ENCODE assay signal across 32 mouse cellular contexts in genomic region chr17:31583185-31583584, GRCm38 (mm10). TPM values are rescaled to one million over a fixed set of nuclear protein-coding genes. Genes with fewer than 3 reads are reported as not detected.
DNase-seq lines count a peak whose midpoint lies in the region; ATAC-seq and TF ChIP-seq lines count a peak whose summit lies in the region.
"Had no signal": no experiment of that assay in that cellular context is flagged by ENCODE, and none has a peak within 500 bp of the region (broad histone marks: within the 10 kb centered on the region; RNA-seq: fewer than 3 reads in every experiment).

No protein-coding gene starts in this region.

- no peaks in the 10 kb centered on the region for H3K9me3 ChIP-seq in heart, embryonic 10.5 days
- no peaks in the 10 kb centered on the region for H3K9me3 ChIP-seq in intestine, embryonic 15.5 days
- H3K9me3 ChIP-seq in intestine, embryonic 16.5 days (ENCODE audit: control insufficient read depth, low read length), result no peaks in the 10 kb centered on the region
- no peaks in the 10 kb centered on the region for H3K9me3 ChIP-seq in stomach, embryonic 16.5 days (replicated peaks; ENCODE audit: control insufficient read depth, low read length)
- no peaks in the 10 kb centered on the region for H3K9me3 ChIP-seq in stomach, postnatal 0 days (ENCODE audit: control insufficient read depth, low read length)
- H3K9me3 ChIP-seq in neural tube, embryonic 15.5 days (replicated peaks), result no peaks in the 10 kb centered on the region
- H3K9me3 ChIP-seq: G1E; liver, embryonic 12.5 days; megakaryocyte, embryonic 14.5 days; midbrain, embryonic 12.5 days had no signal

- peak overlapping the region; percentile 42; the same call in 1 of the 2 replicates for H3K27ac ChIP-seq in heart, embryonic 10.5 days
- peak overlapping the region; percentile 11; the same call in 1 of the 2 replicates for H3K27ac ChIP-seq in intestine, embryonic 15.5 days
- H3K27ac ChIP-seq in intestine, embryonic 16.5 days (ENCODE audit: low read length), result no peak overlapping the region
- no peak overlapping the region for H3K27ac ChIP-seq in stomach, embryonic 16.5 days (ENCODE audit: low read length)
- no peak overlapping the region for H3K27ac ChIP-seq in stomach, postnatal 0 days (replicated peaks)
- peak overlapping the region; percentile 3; the same call in 1 of the 2 replicates for H3K27ac ChIP-seq in neural tube, embryonic 15.5 days (replicated peaks)
- H3K27ac ChIP-seq: gastrocnemius, adult 2 months; heart, adult 2 months; hindbrain, embryonic 14.5 days; limb, embryonic 12.5 days; liver, embryonic 12.5 days; midbrain, embryonic 12.5 days had no signal

- H3K27me3 ChIP-seq in heart, embryonic 10.5 days (ENCODE audit: insufficient read depth, poor library complexity, severe bottlenecking), result no peaks in the 10 kb centered on the region
- no peaks in the 10 kb centered on the region for H3K27me3 ChIP-seq in intestine, embryonic 15.5 days (replicated peaks)
- H3K27me3 ChIP-seq in intestine, embryonic 16.5 days (replicated peaks; ENCODE audit: control insufficient read depth, insufficient read depth, low read length), result no peaks in the 10 kb centered on the region
- no peaks in the 10 kb centered on the region for H3K27me3 ChIP-seq in stomach, embryonic 16.5 days (ENCODE audit: control insufficient read depth, insufficient read depth, low read length)
- H3K27me3 ChIP-seq in stomach, postnatal 0 days (ENCODE audit: control insufficient read depth, insufficient read depth, low read length), result no peaks in the 10 kb centered on the region
- H3K27me3 ChIP-seq in neural tube, embryonic 15.5 days (replicated peaks), result no peaks in the 10 kb centered on the region
- H3K27me3 ChIP-seq: limb, embryonic 12.5 days; liver, embryonic 12.5 days; megakaryocyte, embryonic 14.5 days; midbrain, embryonic 12.5 days had no signal

- H3K9ac ChIP-seq in intestine, embryonic 15.5 days, result no peak overlapping the region
- H3K9ac ChIP-seq in intestine, embryonic 16.5 days (ENCODE audit: low read depth, low read length), result no peak overlapping the region
- H3K9ac ChIP-seq in stomach, embryonic 16.5 days (ENCODE audit: low read length), result 0 out of 2 replicates have a peak overlapping the region, but pooled peaks have one; percentile 4
- H3K9ac ChIP-seq in stomach, postnatal 0 days (ENCODE audit: low read length), result no peak overlapping the region
- 0 out of 2 replicates have a peak overlapping the region, but pooled peaks have one; percentile 1 for H3K9ac ChIP-seq in neural tube, embryonic 15.5 days (replicated peaks)
- H3K9ac ChIP-seq: hindbrain, embryonic 14.5 days; limb, embryonic 12.5 days; liver, embryonic 12.5 days; liver, postnatal 0 days; midbrain, embryonic 12.5 days had no signal

- H3K4me3 ChIP-seq in heart, embryonic 10.5 days, result no peak overlapping the region
- no peak overlapping the region for H3K4me3 ChIP-seq in intestine, embryonic 15.5 days (replicated peaks)
- H3K4me3 ChIP-seq in intestine, embryonic 16.5 days (ENCODE audit: low read length), result no peak overlapping the region
- H3K4me3 ChIP-seq in stomach, embryonic 16.5 days (replicated peaks; ENCODE audit: low read length), result no peak overlapping the region
- no peak overlapping the region for H3K4me3 ChIP-seq in stomach, postnatal 0 days (ENCODE audit: low read depth, low read length)
- no peak overlapping the region for H3K4me3 ChIP-seq in neural tube, embryonic 15.5 days (replicated peaks)
- H3K4me3 ChIP-seq: gastrocnemius, adult 2 months; heart, adult 2 months; limb, embryonic 12.5 days; liver, embryonic 12.5 days; midbrain, embryonic 12.5 days had no signal

- peak; percentile 37; the same call in 1 of the 2 replicates for ATAC-seq in intestine, embryonic 15.5 days
- no peak for ATAC-seq in intestine, embryonic 16.5 days
- no peak for ATAC-seq in stomach, embryonic 16.5 days (ENCODE audit: insufficient read depth, low FRiP score)
- no peak for ATAC-seq in stomach, postnatal 0 days (ENCODE audit: low FRiP score, low TSS enrichment)
- ATAC-seq in neural tube, embryonic 15.5 days (ENCODE audit: low FRiP score), result no peak
- ATAC-seq: forebrain, embryonic 14.5 days; inflammation-experienced regulatory T-cells, adult 6 months; liver, embryonic 12.5 days; liver, postnatal 0 days had no signal

- H3K4me2 ChIP-seq in intestine, embryonic 15.5 days (replicated peaks), result no peak overlapping the region
- no peak overlapping the region for H3K4me2 ChIP-seq in intestine, embryonic 16.5 days (ENCODE audit: low read depth, low read length)
- no peak overlapping the region for H3K4me2 ChIP-seq in stomach, embryonic 16.5 days (ENCODE audit: low read depth, low read length)
- H3K4me2 ChIP-seq in stomach, postnatal 0 days (replicated peaks; ENCODE audit: low read depth), result no peak overlapping the region
- no peak overlapping the region for H3K4me2 ChIP-seq in neural tube, embryonic 15.5 days
- H3K4me2 ChIP-seq: hindbrain, embryonic 14.5 days; limb, embryonic 12.5 days; liver, embryonic 12.5 days; midbrain, embryonic 12.5 days had no signal

- H3K4me1 ChIP-seq in heart, embryonic 10.5 days, result peaks cover 42% of the 10 kb centered on the region
- peaks cover 14% of the 10 kb centered on the region for H3K4me1 ChIP-seq in intestine, embryonic 15.5 days (replicated peaks)
- H3K4me1 ChIP-seq in intestine, embryonic 16.5 days (ENCODE audit: control insufficient read depth, insufficient read depth, low read length), result 0 out of 2 replicates have a peak, but pooled peaks cover 5% of the 10 kb centered on the region
- no peaks in the 10 kb centered on the region for H3K4me1 ChIP-seq in stomach, embryonic 16.5 days (ENCODE audit: control insufficient read depth, insufficient read depth, low read length)
- H3K4me1 ChIP-seq in stomach, postnatal 0 days (replicated peaks; ENCODE audit: control insufficient read depth, insufficient read depth), result no peaks in the 10 kb centered on the region
- H3K4me1 ChIP-seq in neural tube, embryonic 15.5 days, result peaks cover 36% of the 10 kb centered on the region

- no peak for TF ChIP-seq EP300 in stomach, postnatal 0 days (optimal IDR thresholded peaks at IDR 0.05)

- TF ChIP-seq CTCF in stomach, postnatal 0 days (IDR thresholded peaks at IDR 0.05; ENCODE audit: low read depth), result no peak

- WGBS in heart, embryonic 10.5 days, result 85% methylated on average over 3 of the region's 3 CpGs
- WGBS in intestine, embryonic 15.5 days, result 38% methylated on average over 3 of the region's 3 CpGs
- WGBS in intestine, embryonic 16.5 days, result 40% methylated on average over 3 of the region's 3 CpGs
- 57% methylated on average over 3 of the region's 3 CpGs for WGBS in stomach, embryonic 16.5 days
- 56% methylated on average over 3 of the region's 3 CpGs for WGBS in stomach, postnatal 0 days
- 13% methylated on average over 3 of the region's 3 CpGs for WGBS in neural tube, embryonic 15.5 days

- H3K36me3 ChIP-seq in heart, embryonic 10.5 days, result peaks cover 3% of the 10 kb centered on the region; the same call in 1 of the 2 replicates
- H3K36me3 ChIP-seq in intestine, embryonic 15.5 days, result no peaks in the 10 kb centered on the region
- H3K36me3 ChIP-seq in intestine, embryonic 16.5 days (ENCODE audit: control insufficient read depth, insufficient read depth, low read length), result peaks cover 6% of the 10 kb centered on the region; the same call in 1 of the 2 replicates
- no peaks in the 10 kb centered on the region for H3K36me3 ChIP-seq in stomach, embryonic 16.5 days (ENCODE audit: control insufficient read depth, insufficient read depth, low read length)
- no peaks in the 10 kb centered on the region for H3K36me3 ChIP-seq in stomach, postnatal 0 days (ENCODE audit: control insufficient read depth, insufficient read depth, low read length)
- peaks cover 24% of the 10 kb centered on the region for H3K36me3 ChIP-seq in neural tube, embryonic 15.5 days

- DNase-seq in heart, embryonic 10.5 days (ENCODE audit: low spot score), result no peak
- DNase-seq in heart, adult 18-20 months, result no peak
- DNase-seq in stomach, postnatal 0 days (ENCODE audit: low spot score), result no peak
- no peak for DNase-seq in lung, postnatal 14 days
- DNase-seq: adrenal gland, postnatal 25 days; cerebellum, adult 11-12 months; cerebellum, adult 9-11 months; gastrocnemius, adult 2 months; gastrocnemius, postnatal 36 days; heart, adult 2 months; heart, postnatal 14 days; kidney, adult 9 months; kidney, postnatal 10 days; liver, postnatal 0 days; lung, postnatal 4 days; right cerebral cortex, adult 18-20 months; spleen, adult 18-20 months; thymus, adult 2 months; thymus, postnatal 36 days had no signal

RNA-seq across cellular contexts. Expression of gene Pknox1, which starts 18.7 kb away (rescaled TPM):
- polyA plus RNA-seq in heart, embryonic 10.5 days (2016; fragmentation: Nextera tagmentation; extraction: Ambion mirVana), result 20.9 and 21.9 TPM in 2 replicates
- 10 to 100 TPM; 10.6 to 12.7 TPM for total RNA-seq in heart, adult 18-20 months (2021)
- 28.5 and 29.8 TPM in 2 replicates for polyA plus RNA-seq in intestine, embryonic 15.5 days (2015; fragmentation: Nextera tagmentation; extraction: Ambion mirVana)
- polyA plus RNA-seq in intestine, embryonic 16.5 days (2015; fragmentation: Nextera tagmentation; extraction: Ambion mirVana), result 25.7 and 27.4 TPM in 2 replicates
- 33.4 and 34.5 TPM in 2 replicates for polyA plus RNA-seq in stomach, embryonic 16.5 days (2015; fragmentation: Nextera tagmentation; extraction: Ambion mirVana)
- 9.5 and 9.8 TPM in 2 replicates for polyA plus RNA-seq in stomach, postnatal 0 days (2015; fragmentation: Nextera tagmentation; extraction: Ambion mirVana)
- 42.7 and 43.4 TPM in 2 replicates for polyA plus RNA-seq in neural tube, embryonic 15.5 days (2015; fragmentation: Nextera tagmentation; extraction: Ambion mirVana)

RNA-seq across cellular contexts. Expression of gene Cbs, which starts 53.9 kb away (rescaled TPM):
- 0.89 and 2.1 TPM in 2 replicates for polyA plus RNA-seq in heart, embryonic 10.5 days (2016; fragmentation: Nextera tagmentation; extraction: Ambion mirVana)
- 1 to 10 TPM; 3.4 to 4.9 TPM for total RNA-seq in heart, adult 18-20 months (2021)
- polyA plus RNA-seq in intestine, embryonic 15.5 days (2015; fragmentation: Nextera tagmentation; extraction: Ambion mirVana), result 9.5 and 20.6 TPM in 2 replicates
- 12.2 and 12.5 TPM in 2 replicates for polyA plus RNA-seq in intestine, embryonic 16.5 days (2015; fragmentation: Nextera tagmentation; extraction: Ambion mirVana)
- polyA plus RNA-seq in stomach, embryonic 16.5 days (2015; fragmentation: Nextera tagmentation; extraction: Ambion mirVana), result 25.0 and 25.6 TPM in 2 replicates
- 0.83 and 1.2 TPM in 2 replicates for polyA plus RNA-seq in stomach, postnatal 0 days (2015; fragmentation: Nextera tagmentation; extraction: Ambion mirVana)
- polyA plus RNA-seq in neural tube, embryonic 15.5 days (2015; fragmentation: Nextera tagmentation; extraction: Ambion mirVana), result 12.0 and 12.4 TPM in 2 replicates
- total RNA-seq: neutrophil, adult 5-6 weeks had no signal
- polyA plus RNA-seq: G1E had no signal

Comparison
In these comparisons a context has a peak if more than half of its experiments do, and no peak if none do; other contexts are left out.
1. H3K27ac ChIP-seq: peak in heart, embryonic 10.5 days (single experiment), intestine, embryonic 15.5 days (single experiment) and neural tube, embryonic 15.5 days (single experiment); none in intestine, embryonic 16.5 days (single experiment), stomach, embryonic 16.5 days (single experiment) and stomach, postnatal 0 days (single experiment).
2. H3K9ac ChIP-seq: peak in stomach, embryonic 16.5 days (single experiment) and neural tube, embryonic 15.5 days (single experiment); none in intestine, embryonic 15.5 days (single experiment), intestine, embryonic 16.5 days (single experiment) and stomach, postnatal 0 days (single experiment).